In the genomic region with DNA sequence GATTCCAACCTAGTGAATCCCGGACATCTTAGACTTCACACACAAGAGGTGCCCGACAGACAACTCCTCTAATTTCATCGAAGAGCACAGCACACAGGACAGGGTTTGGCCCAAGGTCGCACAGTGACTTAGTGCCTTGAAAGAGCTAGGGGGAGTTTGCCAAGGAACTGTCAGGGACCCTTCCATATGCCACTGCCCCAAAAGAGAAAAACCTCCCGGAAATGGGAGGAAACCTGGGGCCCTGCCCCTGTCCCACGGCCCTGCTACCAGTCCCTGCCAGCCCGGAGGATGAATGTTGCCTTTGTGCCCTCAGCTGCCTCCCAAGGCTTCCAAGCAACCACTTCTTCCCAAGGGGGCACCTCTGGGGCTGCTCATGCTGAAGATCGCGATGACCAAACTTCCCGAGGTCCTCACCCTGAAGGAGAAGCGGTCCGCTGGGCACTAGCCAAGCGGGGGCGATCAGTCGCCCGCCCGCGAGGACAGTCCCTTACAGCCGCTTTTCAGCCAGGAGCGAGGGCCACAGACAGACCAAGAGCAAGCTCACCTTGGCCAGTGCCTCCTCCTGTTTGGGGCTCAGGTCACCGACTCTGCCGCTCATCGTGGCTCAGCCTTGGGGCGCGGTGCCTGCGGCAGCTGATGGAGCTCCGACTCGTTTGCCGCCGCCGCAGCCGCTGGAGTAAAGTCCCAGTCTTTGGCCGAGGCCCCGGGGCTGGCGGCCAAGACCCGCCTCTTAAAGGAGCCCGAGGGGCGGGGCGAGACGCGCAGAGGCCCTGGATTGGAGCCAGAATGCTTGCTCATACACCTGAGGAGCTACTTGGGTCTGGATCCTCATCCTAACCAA, we compare ENCODE assay signal across 8 mouse cellular contexts. TPM values are rescaled to one million over a fixed set of nuclear protein-coding genes. Genes with fewer than 3 reads are reported as not detected.
DNase-seq lines count a peak whose midpoint lies in the region; ATAC-seq and TF ChIP-seq lines count a peak whose summit lies in the region.

No protein-coding gene starts in this region.

- DNase-seq in CD4-positive helper T cell, adult 2 months (ENCODE audit: low read depth, low spot score): peak; percentile 62
- DNase-seq in adrenal gland, postnatal 36 days: peak; percentile 61 to 77
- DNase-seq in heart, embryonic 10.5 days (ENCODE audit: low spot score): no peak
- peak; percentile 70 to 81 for DNase-seq in kidney, adult 8-10 months
- peak; percentile 77 for DNase-seq in liver

- peak; percentile 84 for TF ChIP-seq POLR2A in myocyte (IDR thresholded peaks at IDR 0.05; ENCODE audit: insufficient read length, low read depth)

- ATAC-seq in embryonic facial prominence, embryonic 15.5 days (ENCODE audit: insufficient number of reproducible peaks, low FRiP score, low TSS enrichment, low read depth): peak; percentile 43; the same call in 1 of the 2 replicates
- ATAC-seq in stomach, embryonic 14.5 days (ENCODE audit: insufficient number of reproducible peaks, insufficient read depth, low FRiP score, low read depth): peak; percentile 16; the same call in 1 of the 2 replicates

- peak overlapping the region; percentile 45; the same call in 1 of the 2 replicates for H3K27ac ChIP-seq in embryonic facial prominence, embryonic 15.5 days (replicated peaks)
- peak overlapping the region; percentile 69 for H3K27ac ChIP-seq in heart, embryonic 10.5 days
- H3K27ac ChIP-seq in stomach, embryonic 14.5 days (ENCODE audit: low read length): no peak overlapping the region

- peak overlapping the region; percentile 3 for H3ac ChIP-seq in myocyte (ENCODE audit: control insufficient read depth, insufficient read length)

- peaks cover 30% of the 10 kb centered on the region for H3K4me1 ChIP-seq in embryonic facial prominence, embryonic 15.5 days
- peaks cover 34% of the 10 kb centered on the region for H3K4me1 ChIP-seq in heart, embryonic 10.5 days
- peaks cover 12% of the 10 kb centered on the region; the same call in 1 of the 2 replicates for H3K4me1 ChIP-seq in stomach, embryonic 14.5 days (ENCODE audit: control insufficient read depth, insufficient read depth, low read length)

- H3K4me3 ChIP-seq in embryonic facial prominence, embryonic 15.5 days (replicated peaks): peak overlapping the region; percentile 56
- H3K4me3 ChIP-seq in heart, embryonic 10.5 days: peak overlapping the region; percentile 65
- H3K4me3 ChIP-seq in myocyte: peak overlapping the region; percentile 48
- H3K4me3 ChIP-seq in stomach, embryonic 14.5 days (ENCODE audit: low read depth, low read length): peak overlapping the region; percentile 32

- H3K9me3 ChIP-seq in embryonic facial prominence, embryonic 15.5 days (replicated peaks): no peaks in the 10 kb centered on the region
- no peaks in the 10 kb centered on the region for H3K9me3 ChIP-seq in heart, embryonic 10.5 days
- H3K9me3 ChIP-seq in stomach, embryonic 14.5 days (ENCODE audit: control insufficient read depth, low read depth, low read length): no peaks in the 10 kb centered on the region

- no peaks in the 10 kb centered on the region for H3K36me3 ChIP-seq in embryonic facial prominence, embryonic 15.5 days
- no peaks in the 10 kb centered on the region for H3K36me3 ChIP-seq in heart, embryonic 10.5 days
- no peaks in the 10 kb centered on the region for H3K36me3 ChIP-seq in myocyte (ENCODE audit: control insufficient read depth, insufficient read depth)
- H3K36me3 ChIP-seq in stomach, embryonic 14.5 days (ENCODE audit: control insufficient read depth, insufficient read depth, low read length): no peaks in the 10 kb centered on the region

- peak overlapping the region; percentile 95 for H3K4me2 ChIP-seq in embryonic facial prominence, embryonic 15.5 days (replicated peaks)
- peak overlapping the region; percentile 96 for H3K4me2 ChIP-seq in myocyte (ENCODE audit: low read depth)
- H3K4me2 ChIP-seq in stomach, embryonic 14.5 days (replicated peaks; ENCODE audit: low read depth, low read length): peak overlapping the region; percentile 94

- no peaks in the 10 kb centered on the region for H3K79me2 ChIP-seq in myocyte (ENCODE audit: control insufficient read depth, insufficient read depth)

- H3K27me3 ChIP-seq in embryonic facial prominence, embryonic 15.5 days: peaks cover 17% of the 10 kb centered on the region; the same call in 1 of the 2 replicates
- H3K27me3 ChIP-seq in heart, embryonic 10.5 days (ENCODE audit: insufficient read depth, poor library complexity, severe bottlenecking): peaks cover 59% of the 10 kb centered on the region
- no peaks in the 10 kb centered on the region for H3K27me3 ChIP-seq in myocyte (ENCODE audit: control insufficient read depth, insufficient read depth, insufficient read length)
- H3K27me3 ChIP-seq in stomach, embryonic 14.5 days (ENCODE audit: control insufficient read depth, insufficient read depth, low read length): no peaks in the 10 kb centered on the region

- peak overlapping the region; percentile 49 for H3K9ac ChIP-seq in embryonic facial prominence, embryonic 15.5 days
- H3K9ac ChIP-seq in stomach, embryonic 14.5 days (replicated peaks; ENCODE audit: low read depth, low read length): 0 out of 2 replicates have a peak overlapping the region, but pooled peaks have one; percentile 18

- whole genome bisulfite sequencing in embryonic facial prominence, embryonic 15.5 days: 2% methylated on average over 41 of the region's 41 CpGs
- WGBS in heart, embryonic 10.5 days: 4% methylated on average over 41 of the region's 41 CpGs
- WGBS in stomach, embryonic 14.5 days: 3% methylated on average over 41 of the region's 41 CpGs

TF ChIP-seq in myocyte, 11 proteins besides CTCF, POLR2A, EP300 and RAD21:
- TF ChIP-seq POLR2AphosphoS2 (IDR thresholded peaks at IDR 0.05; ENCODE audit: insufficient read length, low read depth) (peak; percentile 69), SRF (IDR thresholded peaks at IDR 0.05; ENCODE audit: control insufficient read depth, insufficient read length, low read depth) (no peak), MYOD1 (IDR thresholded peaks at IDR 0.05; ENCODE audit: control insufficient read depth in 1 of 3, insufficient read length in 2 of 3, low read depth in 2 of 3) (peak in 1 of 3 experiments; percentile 57), TCF3 (IDR thresholded peaks at IDR 0.05; ENCODE audit: insufficient read length, low read depth) (no peak), MYOG (IDR thresholded peaks at IDR 0.05; ENCODE audit: control insufficient read depth in 1 of 3, insufficient read depth in 1 of 3, insufficient read length in 2 of 3, low read depth in 2 of 3) (no peak), E2F4 (IDR thresholded peaks at IDR 0.05; ENCODE audit: insufficient read depth) (no peak)

RNA-seq across cellular contexts. Expression of gene Sec14l2, which starts 4.9 kb away (rescaled TPM):
- total RNA-seq in adrenal gland, postnatal 36 days (2021): 1 to 10 TPM; 1.3 to 1.5 TPM
- polyA plus RNA-seq in embryonic facial prominence, embryonic 15.5 days (2015; fragmentation: Nextera tagmentation; extraction: Ambion mirVana): 3.8 and 4.7 TPM in 2 replicates
- polyA plus RNA-seq in heart, embryonic 10.5 days (2016; fragmentation: Nextera tagmentation; extraction: Ambion mirVana): 0.94 and 2.1 TPM in 2 replicates
- 10.9 TPM for polyA plus RNA-seq in myocyte (2012; fragmentation: generic; extraction: Trizol)
- 1.4 and 1.7 TPM in 2 replicates for polyA plus RNA-seq in stomach, embryonic 14.5 days (2014; fragmentation: Nextera tagmentation; extraction: Ambion mirVana)

RNA-seq across cellular contexts. Expression of gene Rnf215, which starts 16.7 kb away (rescaled TPM):
- 10 to 100 TPM; 24.7 to 24.9 TPM for total RNA-seq in adrenal gland, postnatal 36 days (2021)
- polyA plus RNA-seq in embryonic facial prominence, embryonic 15.5 days (2015; fragmentation: Nextera tagmentation; extraction: Ambion mirVana): 38.2 and 39.7 TPM in 2 replicates
- 16.4 and 17.1 TPM in 2 replicates for polyA plus RNA-seq in heart, embryonic 10.5 days (2016; fragmentation: Nextera tagmentation; extraction: Ambion mirVana)
- 18.1 TPM for polyA plus RNA-seq in myocyte (2012; fragmentation: generic; extraction: Trizol)
- polyA plus RNA-seq in stomach, embryonic 14.5 days (2014; fragmentation: Nextera tagmentation; extraction: Ambion mirVana): 32.3 and 32.7 TPM in 2 replicates

RNA-seq across cellular contexts. Expression of gene Mtfp1, which starts 23.1 kb away (rescaled TPM):
- total RNA-seq in adrenal gland, postnatal 36 days (2021): 10 to 100 TPM; 22.2 to 22.3 TPM
- 5.6 and 5.9 TPM in 2 replicates for polyA plus RNA-seq in embryonic facial prominence, embryonic 15.5 days (2015; fragmentation: Nextera tagmentation; extraction: Ambion mirVana)
- polyA plus RNA-seq in heart, embryonic 10.5 days (2016; fragmentation: Nextera tagmentation; extraction: Ambion mirVana): 25.7 and 26.0 TPM in 2 replicates
- polyA plus RNA-seq in myocyte (2012; fragmentation: generic; extraction: Trizol): 21.1 TPM
- 14.5 and 15.5 TPM in 2 replicates for polyA plus RNA-seq in stomach, embryonic 14.5 days (2014; fragmentation: Nextera tagmentation; extraction: Ambion mirVana)

RNA-seq across cellular contexts. Expression of gene Ccdc157, which starts 41.8 kb away (rescaled TPM):
- 10 to 100 TPM in 1 of 2 experiments, 1 to 10 TPM in 1; 7.3 to 11.6 TPM for total RNA-seq in adrenal gland, postnatal 36 days (2021)
- 14.4 and 16.6 TPM in 2 replicates for polyA plus RNA-seq in embryonic facial prominence, embryonic 15.5 days (2015; fragmentation: Nextera tagmentation; extraction: Ambion mirVana)
- polyA plus RNA-seq in heart, embryonic 10.5 days (2016; fragmentation: Nextera tagmentation; extraction: Ambion mirVana): 3.8 and 4.2 TPM in 2 replicates
- polyA plus RNA-seq in myocyte (2012; fragmentation: generic; extraction: Trizol): 5.6 TPM
- 4.4 and 5.7 TPM in 2 replicates for polyA plus RNA-seq in stomach, embryonic 14.5 days (2014; fragmentation: Nextera tagmentation; extraction: Ambion mirVana)

RNA-seq across cellular contexts. Expression of gene Sf3a1, which starts 41.8 kb away (rescaled TPM):
- 10 to 100 TPM; 43.6 to 60.1 TPM for total RNA-seq in adrenal gland, postnatal 36 days (2021)
- polyA plus RNA-seq in embryonic facial prominence, embryonic 15.5 days (2015; fragmentation: Nextera tagmentation; extraction: Ambion mirVana): 50.5 and 57.7 TPM in 2 replicates
- polyA plus RNA-seq in heart, embryonic 10.5 days (2016; fragmentation: Nextera tagmentation; extraction: Ambion mirVana): 52.7 and 68.6 TPM in 2 replicates
- 47.0 TPM for polyA plus RNA-seq in myocyte (2012; fragmentation: generic; extraction: Trizol)
- polyA plus RNA-seq in stomach, embryonic 14.5 days (2014; fragmentation: Nextera tagmentation; extraction: Ambion mirVana): 55.3 and 59.2 TPM in 2 replicates
